Mouse (Mus musculus): ENCODE results near the gene Slc3a1.

DNA sequence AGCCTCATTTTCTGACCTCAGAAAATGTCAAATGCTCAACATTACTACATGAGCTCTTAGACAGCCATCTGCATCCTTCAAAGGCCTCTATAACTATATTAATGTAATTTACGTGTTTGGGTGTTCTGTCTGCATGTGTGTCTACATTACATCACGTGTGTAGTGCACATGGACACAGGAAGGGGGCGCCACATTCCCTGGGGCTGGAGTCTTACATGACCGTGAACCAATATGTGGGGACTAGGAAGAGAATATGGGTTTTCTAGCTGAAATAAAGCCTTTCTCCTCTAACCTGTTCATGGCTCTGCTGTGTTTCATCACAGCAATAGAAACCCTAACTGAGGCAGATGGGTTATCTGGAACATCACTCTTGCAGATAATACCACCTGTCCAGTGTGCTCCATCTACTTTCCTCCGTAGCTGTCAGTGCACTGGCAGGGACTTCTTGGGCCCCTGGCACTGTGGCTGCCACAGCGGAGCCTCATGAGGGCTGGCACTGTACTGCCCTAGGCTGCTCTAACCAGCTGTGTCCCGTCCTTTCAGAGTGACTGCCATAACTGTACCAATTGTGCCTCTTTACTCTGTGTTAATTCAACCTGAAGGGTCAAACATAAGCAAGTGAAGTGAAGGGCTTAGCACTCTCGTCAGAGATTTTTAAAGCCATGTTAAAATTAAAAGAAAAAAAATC lies 43.1 kb downstream of the Slc3a1 start:
- TF ChIP-seq CTCF (IDR thresholded peaks at IDR 0.05), result peak; percentile 25; the same call in 1 of the 2 replicates
- no peak for TF ChIP-seq EP300 (IDR thresholded peaks at IDR 0.05)
